Mouse (Mus musculus): ENCODE measurements at regions not wholly inside any gene's neighbourhood (a gene's known extent, or its start where the extent isn't known, plus 50 kb on each side); places are given as distances from the start of the nearest gene placed in this dataset.
"Not testable (repeated sequence)": the region's sequence is repeated elsewhere in the genome, so short reads cannot be mapped to it uniquely, and the experiment has no call there.

GRCm38 (mm10) chr4:28064935-28065334, 748.0 kb upstream of the Epha7 start:
- no peak for DNase-seq (ENCODE audit: low read depth, low spot score)

GRCm38 (mm10) chr4:28065828-28066227, 747.1 kb upstream of the Epha7 start:
- DNase-seq (ENCODE audit: low read depth, low spot score), result no peak

- no peak for DNase-seq (ENCODE audit: low read depth, low spot score)
These were observed 733.9 kb upstream of the Epha7 start for GRCm38 (mm10) chr4:28079030-28079429.

GRCm38 (mm10) chr4:28092854-28093253, 720.1 kb upstream of the Epha7 start:
- DNase-seq (ENCODE audit: low read depth, low spot score), result no peak

GRCm38 (mm10) chr4:28143165-28143564, 669.8 kb upstream of the Epha7 start:
- no peak for DNase-seq (ENCODE audit: low read depth, low spot score)

- DNase-seq (ENCODE audit: low read depth, low spot score), result no peak
These were observed 657.8 kb upstream of the Epha7 start for GRCm38 (mm10) chr4:28155116-28155515.

GRCm38 (mm10) chr4:28176771-28177170, 636.2 kb upstream of the Epha7 start:
- DNase-seq (ENCODE audit: low read depth, low spot score), result peak; percentile 90

- DNase-seq (ENCODE audit: low read depth, low spot score), result no peak
These were observed 622.1 kb upstream of the Epha7 start for GRCm38 (mm10) chr4:28190861-28191260.

- DNase-seq (ENCODE audit: low read depth, low spot score), result no peak
These were observed 585.2 kb upstream of the Epha7 start for GRCm38 (mm10) chr4:28227594-28228208.

- DNase-seq (ENCODE audit: low read depth, low spot score), result not testable (repeated sequence)
These were observed 577.4 kb upstream of the Epha7 start for GRCm38 (mm10) chr4:28235516-28235915.

GRCm38 (mm10) chr4:28242272-28242671, 570.7 kb upstream of the Epha7 start:
- DNase-seq (ENCODE audit: low read depth, low spot score), result no peak
